In the genomic region with DNA sequence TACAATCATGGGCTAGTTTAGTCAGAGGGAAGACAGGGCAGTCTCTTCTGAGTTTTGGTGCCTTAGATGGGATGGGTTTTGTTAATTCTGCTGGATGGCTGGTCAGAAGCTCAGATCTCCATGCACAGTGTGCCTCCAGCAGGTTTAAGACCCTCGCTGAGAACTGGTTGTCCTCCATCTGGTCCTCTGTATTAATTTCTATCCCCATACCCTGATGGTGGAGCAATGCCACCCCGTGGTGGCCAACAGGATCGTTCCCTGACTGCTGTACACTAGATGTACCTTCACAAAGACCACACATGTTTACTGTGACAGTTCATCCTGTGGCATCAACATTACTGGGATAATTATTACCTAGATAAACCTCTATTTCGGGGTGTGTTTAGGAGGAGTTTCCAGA, we compare ENCODE assay signal across 12 mouse cellular contexts. TPM values are rescaled to one million over a fixed set of nuclear protein-coding genes. Genes with fewer than 3 reads are reported as not detected.
DNase-seq lines count a peak whose midpoint lies in the region; ATAC-seq and TF ChIP-seq lines count a peak whose summit lies in the region.
"Had no signal": no experiment of that assay in that cellular context is flagged by ENCODE, and none has a peak within 500 bp of the region (broad histone marks: within the 10 kb centered on the region; RNA-seq: fewer than 3 reads in every experiment).

No protein-coding gene starts in this region.

- no peak for ATAC-seq in heart, embryonic 12.5 days (ENCODE audit: insufficient number of reproducible peaks, low FRiP score)
- no peak for ATAC-seq in lung, postnatal 0 days
- ATAC-seq in stomach, postnatal 0 days (ENCODE audit: low FRiP score, low TSS enrichment): no peak

- no peak overlapping the region for H3K4me2 ChIP-seq in heart, embryonic 12.5 days
- H3K4me2 ChIP-seq in lung, postnatal 0 days (replicated peaks; ENCODE audit: low read depth, low read length): no peak overlapping the region
- H3K4me2 ChIP-seq in stomach, postnatal 0 days (replicated peaks; ENCODE audit: low read depth): no peak overlapping the region
- H3K4me2 ChIP-seq: liver, embryonic 15.5 days had no signal

- H3K27ac ChIP-seq in heart, embryonic 12.5 days (ENCODE audit: poor library complexity, severe bottlenecking): no peak overlapping the region
- no peak overlapping the region for H3K27ac ChIP-seq in lung, postnatal 0 days (ENCODE audit: low read length)
- no peak overlapping the region for H3K27ac ChIP-seq in stomach, postnatal 0 days (replicated peaks)
- H3K27ac ChIP-seq: forebrain, embryonic 10.5 days; liver, embryonic 15.5 days had no signal

- no peak overlapping the region for H3K9ac ChIP-seq in heart, embryonic 12.5 days
- H3K9ac ChIP-seq in lung, postnatal 0 days (replicated peaks; ENCODE audit: low read depth): no peak overlapping the region
- no peak overlapping the region for H3K9ac ChIP-seq in stomach, postnatal 0 days (ENCODE audit: low read length)
- H3K9ac ChIP-seq: liver, embryonic 15.5 days had no signal

- no peaks in the 10 kb centered on the region for H3K27me3 ChIP-seq in heart, embryonic 12.5 days (replicated peaks)
- H3K27me3 ChIP-seq in lung, postnatal 0 days (replicated peaks; ENCODE audit: insufficient read depth, low read length): no peaks in the 10 kb centered on the region
- H3K27me3 ChIP-seq in stomach, postnatal 0 days (ENCODE audit: control insufficient read depth, insufficient read depth, low read length): no peaks in the 10 kb centered on the region
- H3K27me3 ChIP-seq: liver, embryonic 15.5 days had no signal

- peak; percentile 56 for TF ChIP-seq CTCF in lung, postnatal 0 days (IDR thresholded peaks at IDR 0.05)
- peak; percentile 61 for TF ChIP-seq CTCF in stomach, postnatal 0 days (IDR thresholded peaks at IDR 0.05; ENCODE audit: low read depth)

- H3K4me3 ChIP-seq in heart, embryonic 12.5 days: no peak overlapping the region
- H3K4me3 ChIP-seq in lung, postnatal 0 days (ENCODE audit: low read depth, low read length): no peak overlapping the region
- no peak overlapping the region for H3K4me3 ChIP-seq in stomach, postnatal 0 days (ENCODE audit: low read depth, low read length)
- H3K4me3 ChIP-seq: forebrain, embryonic 10.5 days; liver, embryonic 15.5 days had no signal

- TF ChIP-seq EP300 in lung, postnatal 0 days (IDR thresholded peaks at IDR 0.05): no peak
- TF ChIP-seq EP300 in stomach, postnatal 0 days (optimal IDR thresholded peaks at IDR 0.05): no peak

- no peaks in the 10 kb centered on the region for H3K9me3 ChIP-seq in heart, embryonic 12.5 days (replicated peaks)
- H3K9me3 ChIP-seq in lung, postnatal 0 days (ENCODE audit: low read length): no peaks in the 10 kb centered on the region
- no peaks in the 10 kb centered on the region for H3K9me3 ChIP-seq in stomach, postnatal 0 days (ENCODE audit: control insufficient read depth, low read length)
- H3K9me3 ChIP-seq: forebrain, embryonic 10.5 days; liver, embryonic 15.5 days had no signal

- peak; percentile 42 for DNase-seq in heart, postnatal 4 days
- no peak for DNase-seq in lung, postnatal 0 days (ENCODE audit: low spot score)
- no peak for DNase-seq in lung, postnatal 25 days (ENCODE audit: low spot score)
- peak; percentile 17 for DNase-seq in R1 (ENCODE audit: low read depth, low spot score)
- no peak for DNase-seq in stomach, postnatal 0 days (ENCODE audit: low spot score)
- DNase-seq in right cerebral cortex, postnatal 14 days: no peak

- H3K36me3 ChIP-seq in heart, embryonic 12.5 days: no peaks in the 10 kb centered on the region
- H3K36me3 ChIP-seq in lung, postnatal 0 days (ENCODE audit: insufficient read depth, low read length): no peaks in the 10 kb centered on the region
- no peaks in the 10 kb centered on the region for H3K36me3 ChIP-seq in stomach, postnatal 0 days (ENCODE audit: control insufficient read depth, insufficient read depth, low read length)
- H3K36me3 ChIP-seq: forebrain, embryonic 10.5 days; liver, embryonic 15.5 days had no signal

- 57% methylated on average over 4 of the region's 4 CpGs for WGBS in heart, embryonic 12.5 days
- WGBS in lung, postnatal 0 days: 56% methylated on average over 4 of the region's 4 CpGs
- WGBS in stomach, postnatal 0 days: 54% methylated on average over 4 of the region's 4 CpGs

- peaks cover 14% of the 10 kb centered on the region for H3K4me1 ChIP-seq in heart, embryonic 12.5 days (replicated peaks)
- H3K4me1 ChIP-seq in lung, postnatal 0 days (ENCODE audit: insufficient read depth, low read depth, low read length): no peaks in the 10 kb centered on the region
- H3K4me1 ChIP-seq in stomach, postnatal 0 days (replicated peaks; ENCODE audit: control insufficient read depth, insufficient read depth): no peaks in the 10 kb centered on the region
- H3K4me1 ChIP-seq: liver, embryonic 15.5 days had no signal

RNA-seq across cellular contexts. Expression of gene Rpl9-ps1, which starts 12.7 kb away (rescaled TPM):
- total RNA-seq in heart, postnatal 4 days (2021): not detected
- polyA plus RNA-seq in heart, embryonic 12.5 days (2016; fragmentation: Nextera tagmentation; extraction: Ambion mirVana): not detected in 2 replicates
- not detected in 2 replicates for polyA plus RNA-seq in lung, postnatal 0 days (2015; fragmentation: Nextera tagmentation; extraction: Ambion mirVana)
- polyA plus RNA-seq in stomach, postnatal 0 days (2015; fragmentation: Nextera tagmentation; extraction: Ambion mirVana): not detected in 2 replicates
- total RNA-seq: layer of hippocampus, adult 8-10 months had no signal
- polyA plus RNA-seq: forebrain, embryonic 10.5 days; heart, embryonic 14.5 days; liver, embryonic 15.5 days; thymus, postnatal 0 days had no signal

RNA-seq across cellular contexts. Expression of gene Ccl3, which starts 16.4 kb away (rescaled TPM):
- under 1 TPM in 1 of 2 experiments, not detected in 1; 0.38 TPM for total RNA-seq in heart, postnatal 4 days (2021)
- 0.23 and 0.44 TPM in 2 replicates for polyA plus RNA-seq in heart, embryonic 12.5 days (2016; fragmentation: Nextera tagmentation; extraction: Ambion mirVana)
- 3.6 and 11.2 TPM in 2 replicates for polyA plus RNA-seq in lung, postnatal 0 days (2015; fragmentation: Nextera tagmentation; extraction: Ambion mirVana)
- 0.18 and 0.29 TPM in 2 replicates for polyA plus RNA-seq in stomach, postnatal 0 days (2015; fragmentation: Nextera tagmentation; extraction: Ambion mirVana)

RNA-seq across cellular contexts. Expression of gene Ccl4, which starts 29.6 kb away (rescaled TPM):
- not detected for total RNA-seq in heart, postnatal 4 days (2021)
- polyA plus RNA-seq in heart, embryonic 12.5 days (2016; fragmentation: Nextera tagmentation; extraction: Ambion mirVana): 0.37 and 0.51 TPM in 2 replicates
- 1.7 and 15.8 TPM in 2 replicates for polyA plus RNA-seq in lung, postnatal 0 days (2015; fragmentation: Nextera tagmentation; extraction: Ambion mirVana)
- 0.16 and 0.25 TPM in 2 replicates for polyA plus RNA-seq in stomach, postnatal 0 days (2015; fragmentation: Nextera tagmentation; extraction: Ambion mirVana)

RNA-seq across cellular contexts. Expression of gene Ccl6, which starts 39.9 kb away (rescaled TPM):
- total RNA-seq in heart, postnatal 4 days (2021): 1 to 10 TPM; 1.7 to 2.1 TPM
- polyA plus RNA-seq in heart, embryonic 12.5 days (2016; fragmentation: Nextera tagmentation; extraction: Ambion mirVana): 0.86 and 1.5 TPM in 2 replicates
- 413 and 421 TPM in 2 replicates for polyA plus RNA-seq in lung, postnatal 0 days (2015; fragmentation: Nextera tagmentation; extraction: Ambion mirVana)
- 57.9 and 58.5 TPM in 2 replicates for polyA plus RNA-seq in stomach, postnatal 0 days (2015; fragmentation: Nextera tagmentation; extraction: Ambion mirVana)

RNA-seq across cellular contexts. Expression of gene Ccl9, which starts 54.3 kb away (rescaled TPM):
- total RNA-seq in heart, postnatal 4 days (2021): 1 to 10 TPM; 1.1 to 1.5 TPM
- polyA plus RNA-seq in heart, embryonic 12.5 days (2016; fragmentation: Nextera tagmentation; extraction: Ambion mirVana): 0.66 and 1.5 TPM in 2 replicates
- 29.8 and 36.6 TPM in 2 replicates for polyA plus RNA-seq in lung, postnatal 0 days (2015; fragmentation: Nextera tagmentation; extraction: Ambion mirVana)
- polyA plus RNA-seq in stomach, postnatal 0 days (2015; fragmentation: Nextera tagmentation; extraction: Ambion mirVana): 2.5 and 3.5 TPM in 2 replicates

Comparison
In these comparisons a context has a peak if more than half of its experiments do, and no peak if none do; other contexts are left out.
1. DNase-seq: peak in heart, postnatal 4 days (single experiment) and R1 (single experiment); none in lung, postnatal 0 days (single experiment), lung, postnatal 25 days (single experiment), stomach, postnatal 0 days (single experiment) and right cerebral cortex, postnatal 14 days (single experiment).